Mouse (Mus musculus): ENCODE data around the gene Rasip1.

Rasip1 gene

GRCm38 (mm10) chr7:45686841-45687240 lies 59.6 kb downstream of the Rasip1 start:
- DNase-seq (ENCODE audit: low spot score) = no peak
